Mouse (Mus musculus) C2C12 (cell line): ENCODE measurements around the gene Ccdc57.

Experiments
- CTCF ChIP-seq: IDR thresholded peaks from one replicate; pipeline ENCODE4 v1.5.1; 2011; ENCODE audit not compliant: control insufficient read depth, insufficient read depth, insufficient read length
- FOSL1 ChIP-seq: IDR thresholded peaks from one replicate; pipeline ENCODE4 v1.8.0; 2011; ENCODE audit warnings: mild to moderate bottlenecking, low read length; ENCODE audit not compliant: poor library complexity, insufficient read depth, severe bottlenecking
- MYOG ChIP-seq: IDR thresholded peaks from one replicate; pipeline ENCODE4 v1.6.1; 2011; ENCODE audit not compliant: control insufficient read depth, insufficient read length; ENCODE audit errors: extremely low read depth
- USF1 ChIP-seq: IDR thresholded peaks from one replicate; pipeline ENCODE4 v1.6.1; 2011; ENCODE audit warnings: low read depth, mild to moderate bottlenecking, control low read depth, moderate library complexity

GRCm38 (mm10) chr11:120873206-120873605, 59.5 kb downstream of the Ccdc57 start:
- no peak for TF ChIP-seq CTCF
- TF ChIP-seq USF1: no peak
- no peak for TF ChIP-seq FOSL1
- no peak for TF ChIP-seq MYOG
